Mouse (Mus musculus): ENCODE measurements at regions not wholly inside any gene's neighbourhood (a gene's known extent, or its start where the extent isn't known, plus 50 kb on each side); places are given as distances from the start of the nearest gene placed in this dataset.

DNA sequence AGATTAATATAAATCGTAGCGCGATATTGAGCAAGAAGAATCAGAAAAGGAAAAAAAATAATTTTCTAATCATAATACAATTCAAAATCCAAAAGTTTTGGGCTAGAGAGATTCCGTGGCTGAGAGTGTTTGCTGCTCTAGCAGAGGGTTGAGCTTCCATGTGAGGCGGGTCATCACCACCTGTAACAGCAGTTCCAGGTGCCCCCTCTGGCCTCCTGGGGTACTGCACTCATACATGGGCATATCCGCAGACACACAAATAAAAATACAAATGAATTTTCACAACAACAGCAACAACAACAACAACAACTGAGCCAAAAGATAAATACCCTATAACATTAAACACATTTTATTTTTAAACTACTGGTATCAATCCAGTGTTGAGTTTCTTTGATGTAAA, 94.7 kb upstream of the Chrm3 start:
- no peak overlapping the region for H3K27ac ChIP-seq
- H3K9me3 ChIP-seq: no peaks in the 10 kb centered on the region
- no peak overlapping the region for H3K4me3 ChIP-seq
- no peaks in the 10 kb centered on the region for H3K36me3 ChIP-seq
- no peaks in the 10 kb centered on the region for H3K27me3 ChIP-seq (ENCODE audit: insufficient read depth, poor library complexity, severe bottlenecking)
- H3K4me1 ChIP-seq (replicated peaks): no peaks in the 10 kb centered on the region
- DNase-seq (ENCODE audit: low spot score): no peak
- 92% methylated on average over 6 of the region's 6 CpGs for WGBS

DNA sequence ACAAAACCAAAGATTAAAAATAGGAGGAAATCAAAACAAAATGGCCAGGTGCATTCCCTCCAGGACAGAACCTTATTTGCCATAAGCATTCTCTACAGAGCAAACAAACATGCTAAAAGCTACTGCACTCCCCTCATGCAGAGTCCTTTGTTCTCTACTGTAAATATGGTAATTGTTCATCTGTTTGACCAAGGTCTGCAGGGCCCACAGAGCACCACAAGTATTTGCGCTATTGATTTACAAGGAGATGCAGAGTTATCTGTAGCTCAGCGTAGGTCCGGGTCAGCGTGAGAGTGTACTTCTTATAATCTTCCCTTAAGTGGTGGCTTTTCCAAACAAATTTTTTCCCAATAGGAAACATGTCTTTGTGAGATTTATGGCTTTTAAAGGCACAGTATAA, 94.0 kb upstream of the Chrm3 start:
- H3K27ac ChIP-seq: no peak overlapping the region
- DNase-seq (ENCODE audit: low spot score): no peak
- 94% methylated on average over 4 of the region's 4 CpGs for WGBS
- H3K4me3 ChIP-seq: no peak overlapping the region
- H3K27me3 ChIP-seq (ENCODE audit: insufficient read depth, poor library complexity, severe bottlenecking): no peaks in the 10 kb centered on the region
- H3K9me3 ChIP-seq: no peaks in the 10 kb centered on the region
- H3K4me1 ChIP-seq (replicated peaks): no peaks in the 10 kb centered on the region
- H3K36me3 ChIP-seq: no peaks in the 10 kb centered on the region

DNA sequence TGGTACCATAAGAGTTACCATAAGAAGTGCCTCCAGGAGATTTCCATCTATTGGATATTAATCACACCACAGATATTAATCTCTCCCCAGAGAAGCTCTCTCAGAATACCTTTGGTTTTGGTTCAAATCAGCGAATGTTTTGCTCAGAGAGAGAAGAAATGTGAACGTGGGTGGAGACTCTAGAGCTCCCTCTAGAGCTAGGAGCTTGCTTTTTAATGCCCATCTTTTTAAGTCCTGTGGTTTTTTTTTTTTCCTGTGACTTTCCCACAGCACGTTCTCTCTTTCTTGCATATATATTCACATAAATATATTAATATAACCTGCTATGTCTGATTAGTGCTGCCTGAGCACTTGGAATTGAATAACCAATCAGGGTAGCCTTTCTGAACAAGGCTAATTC, 90.4 kb upstream of the Chrm3 start:
- no peaks in the 10 kb centered on the region for H3K4me1 ChIP-seq (replicated peaks)
- no peak for DNase-seq (ENCODE audit: low spot score)
- H3K27me3 ChIP-seq (ENCODE audit: insufficient read depth, poor library complexity, severe bottlenecking): no peaks in the 10 kb centered on the region
- 52% methylated on average over 3 of the region's 3 CpGs for WGBS
- no peaks in the 10 kb centered on the region for H3K9me3 ChIP-seq
- H3K36me3 ChIP-seq: no peaks in the 10 kb centered on the region
- no peak overlapping the region for H3K4me3 ChIP-seq
- no peak overlapping the region for H3K27ac ChIP-seq

DNA sequence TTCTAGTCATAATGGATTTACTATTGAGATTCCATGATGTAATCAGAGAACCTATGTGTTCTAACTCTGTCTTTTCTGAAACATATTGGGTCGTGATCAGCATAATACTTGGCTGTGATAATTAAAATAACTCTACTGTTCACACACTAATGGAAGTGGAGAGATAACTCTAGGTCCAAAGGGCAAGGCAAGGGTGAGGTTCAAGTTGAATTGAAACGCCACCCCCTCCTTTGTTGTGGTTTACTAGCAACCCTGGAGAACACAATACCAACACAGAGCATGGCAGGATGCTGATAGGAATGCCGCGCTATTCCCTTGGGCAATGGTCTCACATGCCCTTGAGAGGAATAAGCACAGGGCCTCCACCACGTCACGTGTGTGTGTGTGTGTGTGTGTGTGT, 88.9 kb upstream of the Chrm3 start:
- DNase-seq (ENCODE audit: low spot score): no peak
- no peaks in the 10 kb centered on the region for H3K4me1 ChIP-seq (replicated peaks)
- whole genome bisulfite sequencing: 85% methylated on average over 6 of the region's 6 CpGs
- H3K36me3 ChIP-seq: no peaks in the 10 kb centered on the region
- H3K4me3 ChIP-seq: no peak overlapping the region
- H3K9me3 ChIP-seq: no peaks in the 10 kb centered on the region
- no peaks in the 10 kb centered on the region for H3K27me3 ChIP-seq (ENCODE audit: insufficient read depth, poor library complexity, severe bottlenecking)
- H3K27ac ChIP-seq: no peak overlapping the region

DNA sequence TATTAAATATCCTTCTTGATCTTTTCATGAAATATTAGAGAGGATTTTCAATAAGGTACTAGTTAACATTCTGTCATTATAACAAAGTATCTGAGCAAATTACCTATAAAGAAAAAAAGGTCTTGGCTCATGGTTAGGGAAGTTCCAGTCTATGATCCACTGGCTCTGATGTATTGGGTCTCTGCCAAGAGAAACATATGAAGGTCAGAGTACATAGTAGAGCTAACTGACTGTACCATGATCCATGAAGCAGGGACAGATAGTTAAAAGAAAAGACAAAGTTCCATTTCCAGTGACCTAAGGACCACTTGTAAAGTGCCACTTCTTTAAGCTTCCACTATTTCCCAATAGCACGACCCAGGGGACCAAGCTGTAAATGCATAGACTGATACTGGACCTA, 87.2 kb upstream of the Chrm3 start:
- no peak overlapping the region for H3K27ac ChIP-seq
- 88% methylated on average over 1 of the region's 1 CpGs for WGBS
- no peak overlapping the region for H3K4me3 ChIP-seq
- DNase-seq (ENCODE audit: low spot score): no peak
- no peaks in the 10 kb centered on the region for H3K27me3 ChIP-seq (ENCODE audit: insufficient read depth, poor library complexity, severe bottlenecking)
- H3K36me3 ChIP-seq: no peaks in the 10 kb centered on the region
- no peaks in the 10 kb centered on the region for H3K9me3 ChIP-seq
- H3K4me1 ChIP-seq (replicated peaks): no peaks in the 10 kb centered on the region

DNA sequence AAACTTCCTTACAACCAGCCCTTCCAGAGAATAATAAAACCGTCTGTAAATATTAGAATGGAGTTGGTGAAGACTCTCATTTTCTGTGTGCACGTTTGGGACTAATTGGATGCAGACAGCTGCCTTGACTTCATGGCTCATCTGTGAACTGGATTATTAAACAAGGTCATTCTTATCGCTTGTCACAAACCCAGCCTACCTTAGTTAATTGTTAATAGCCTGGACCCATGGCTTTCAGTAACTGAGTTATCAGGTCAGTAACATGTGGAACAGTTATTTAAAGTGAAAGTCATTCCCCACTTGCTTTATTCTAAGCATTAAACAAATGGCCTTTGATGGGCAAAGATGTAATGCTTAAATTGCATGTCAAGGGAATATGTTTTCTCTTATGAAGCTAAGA, 85.0 kb upstream of the Chrm3 start:
- no peaks in the 10 kb centered on the region for H3K27me3 ChIP-seq (ENCODE audit: insufficient read depth, poor library complexity, severe bottlenecking)
- no peak overlapping the region for H3K27ac ChIP-seq
- no peak for DNase-seq (ENCODE audit: low spot score)
- H3K4me3 ChIP-seq: no peak overlapping the region
- 67% methylated on average over 3 of the region's 3 CpGs for WGBS
- no peaks in the 10 kb centered on the region for H3K9me3 ChIP-seq
- no peaks in the 10 kb centered on the region for H3K36me3 ChIP-seq
- no peaks in the 10 kb centered on the region for H3K4me1 ChIP-seq (replicated peaks)

All from hindbrain, embryonic 10.5 days (tissue).